Mouse (Mus musculus) heart, postnatal 0 days (tissue): ENCODE data around the gene Fhit. TPM values are rescaled to one million over a fixed set of nuclear protein-coding genes. Genes with fewer than 3 reads are reported as not detected.

ENCODE experiments used
- ATAC-seq: fragments of 200-750 bp; cut with Nextera tagmentation; 2 replicates; pipeline ENCODE4 v1.8.0; 2017; ENCODE audit warnings: low read depth, moderate number of reproducible peaks, moderate library complexity; ENCODE audit not compliant: insufficient read depth
- DNase-seq: peaks from one replicate; pipeline ENCODE4 v3.0.0-alpha.2; 2016; ENCODE audit warnings: low spot score
- H3K27ac ChIP-seq: fragments of 300-500 bp; sonication (generic); 2 replicates; pipeline ENCODE4 v1.5.1; 2014; ENCODE audit warnings: low read depth, mild to moderate bottlenecking
- H3K27me3 ChIP-seq: fragments of 300-500 bp; sonication (generic); 2 replicates; pipeline ENCODE4 v1.6.1; 2014; ENCODE audit warnings: low read length, mixed read lengths; ENCODE audit not compliant: control insufficient read depth, insufficient read depth
- H3K36me3 ChIP-seq: fragments of 300-500 bp; sonication (generic); replicated peaks from 2 replicates; pipeline ENCODE4 v1.6.1; 2014; ENCODE audit warnings: low read length, mixed read lengths; ENCODE audit not compliant: control insufficient read depth, insufficient read depth
- H3K4me1 ChIP-seq: fragments of 300-500 bp; sonication (generic); 2 replicates; pipeline ENCODE4 v1.6.1; 2014; ENCODE audit warnings: antibody characterized with exemption; ENCODE audit not compliant: control insufficient read depth, insufficient read depth
- H3K4me2 ChIP-seq: fragments of 300-500 bp; sonication (generic); 2 replicates; pipeline ENCODE4 v1.6.1; 2014; ENCODE audit warnings: low read depth, mild to moderate bottlenecking, low read length, moderate library complexity
- H3K4me3 ChIP-seq: fragments of 300-500 bp; sonication (generic); 2 replicates; pipeline ENCODE4 v1.5.1; 2014; ENCODE audit warnings: low read depth, low read length
- H3K9ac ChIP-seq: fragments of 300-500 bp; sonication (generic); replicated peaks from 2 replicates; pipeline ENCODE4 v1.6.1; 2014; ENCODE audit warnings: low read depth, low read length, mixed read lengths
- H3K9me3 ChIP-seq: fragments of 300-500 bp; sonication (generic); replicated peaks from 2 replicates; pipeline ENCODE4 v1.6.1; 2016; ENCODE audit warnings: low read length; ENCODE audit not compliant: control insufficient read depth
- CTCF ChIP-seq: IDR thresholded peaks from 2 replicates; pipeline ENCODE4 v1.5.1; 2016; ENCODE audit warnings: antibody characterized with exemption, control low read depth, low read depth
- EP300 ChIP-seq: IDR thresholded peaks from 2 replicates; pipeline ENCODE4 v1.6.1; 2016; ENCODE audit warnings: antibody characterized with exemption, low read depth
- whole genome bisulfite sequencing: fragments of 180-500 bp; shearing (Covaris S2); extraction: QIAGEN DNeasy Blood & Tissue Kit; methylation state at CpG from one replicate; pipeline ENCODE4 v1.1.7; 2014; 5-methylcytosine and 5-hydroxymethylcytosine counted together
- polyA plus RNA-seq: library from polyadenylated mRNA; unstranded; fragments of >200 nt; fragmentation: Nextera tagmentation; extraction: Ambion mirVana; gene quantifications from 2 replicates; pipeline ENCODE4 v1.2.1, GENCODE M21; 2015
- total RNA-seq: library from RNA; depleted of rRNA; stranded (reverse); fragments of >200 nt; gene quantifications from 2 replicates; pipeline ENCODE4 v1.2.3, GENCODE M21; 2014; ENCODE audit warnings: low replicate concordance

Gene Fhit
- total and polyA plus RNA-seq, 2 experiments from 2014 or later, result 4.1 to 5.2 TPM

GRCm38 (mm10) chr14:10228708-10229107 lies 933.1 kb downstream of the Fhit start:
- no peaks in the 10 kb centered on the region for H3K36me3 ChIP-seq
- no peak for ATAC-seq
- 73% methylated on average over 5 of the region's 5 CpGs for WGBS

GRCm38 (mm10) chr14:10221847-10222246 lies 940.0 kb downstream of the Fhit start:
- Histone ChIP-seq H3K4me2 (no peak overlapping the region), H3K36me3 (no peaks in the 10 kb centered on the region), H3K9ac (no peak overlapping the region), H3K27ac (no peak overlapping the region), H3K4me1 (no peaks in the 10 kb centered on the region), H3K27me3 (no peaks in the 10 kb centered on the region), H3K4me3 (no peak overlapping the region), H3K9me3 (no peaks in the 10 kb centered on the region)
- ATAC-seq, result no peak
- WGBS, result 61% methylated on average over 2 of the region's 2 CpGs
- DNase-seq, result no peak
- TF ChIP-seq EP300 (no peak), CTCF (no peak)

More at GRCm38 (mm10) chr14:10228708-10229107, 933.1 kb downstream of the Fhit start:
- Histone ChIP-seq H3K27me3 (no peaks in the 10 kb centered on the region), H3K9ac (no peak overlapping the region), H3K4me2 (no peak overlapping the region), H3K9me3 (no peaks in the 10 kb centered on the region), H3K4me3 (no peak overlapping the region), H3K27ac (no peak overlapping the region), H3K4me1 (no peaks in the 10 kb centered on the region)
- no peak for TF ChIP-seq EP300
- no peak for TF ChIP-seq CTCF
- no peak for DNase-seq

GRCm38 (mm10) chr14:10213216-10213615 lies 948.6 kb downstream of the Fhit start:
- Histone ChIP-seq H3K9ac (no peak overlapping the region), H3K27me3 (no peaks in the 10 kb centered on the region), H3K4me1 (no peaks in the 10 kb centered on the region), H3K36me3 (no peaks in the 10 kb centered on the region), H3K4me3 (no peak overlapping the region), H3K4me2 (no peak overlapping the region), H3K9me3 (no peaks in the 10 kb centered on the region), H3K27ac (no peak overlapping the region)
- WGBS, result 36% methylated on average over 4 of the region's 4 CpGs
- DNase-seq (no peak), ATAC-seq (no peak)
- TF ChIP-seq CTCF (no peak), EP300 (no peak)

GRCm38 (mm10) chr14:10211184-10211583 lies 950.7 kb downstream of the Fhit start:
- ATAC-seq (no peak), DNase-seq (no peak)
- H3K4me1 ChIP-seq, result no peaks in the 10 kb centered on the region
- H3K9ac ChIP-seq, result no peak overlapping the region
- H3K4me2 ChIP-seq, result no peak overlapping the region
- TF ChIP-seq CTCF (no peak), EP300 (no peak)
- no peaks in the 10 kb centered on the region for H3K9me3 ChIP-seq
- H3K27ac ChIP-seq, result no peak overlapping the region
- H3K4me3 ChIP-seq, result no peak overlapping the region
- no peaks in the 10 kb centered on the region for H3K36me3 ChIP-seq
- WGBS, result 57% methylated on average over 5 of the region's 5 CpGs
- no peaks in the 10 kb centered on the region for H3K27me3 ChIP-seq

GRCm38 (mm10) chr14:10209007-10209406 lies 952.8 kb downstream of the Fhit start:
- DNase-seq (no peak), ATAC-seq (no peak)
- Histone ChIP-seq H3K9me3 (no peaks in the 10 kb centered on the region), H3K4me3 (no peak overlapping the region), H3K36me3 (no peaks in the 10 kb centered on the region), H3K27me3 (no peaks in the 10 kb centered on the region), H3K4me2 (no peak overlapping the region), H3K27ac (no peak overlapping the region), H3K4me1 (no peaks in the 10 kb centered on the region), H3K9ac (no peak overlapping the region)
- 79% methylated on average over 3 of the region's 3 CpGs for WGBS
- TF ChIP-seq EP300 (no peak), CTCF (no peak)

GRCm38 (mm10) chr14:10205699-10206098 lies 956.1 kb downstream of the Fhit start:
- Histone ChIP-seq H3K4me3 (no peak overlapping the region), H3K9me3 (no peaks in the 10 kb centered on the region), H3K27ac (no peak overlapping the region), H3K9ac (no peak overlapping the region), H3K4me2 (no peak overlapping the region), H3K27me3 (no peaks in the 10 kb centered on the region), H3K4me1 (no peaks in the 10 kb centered on the region), H3K36me3 (no peaks in the 10 kb centered on the region)
- 94% methylated on average over 5 of the region's 5 CpGs for WGBS
- TF ChIP-seq EP300 (no peak), CTCF (no peak)
- ATAC-seq (no peak), DNase-seq (no peak)
